In the genomic region with DNA sequence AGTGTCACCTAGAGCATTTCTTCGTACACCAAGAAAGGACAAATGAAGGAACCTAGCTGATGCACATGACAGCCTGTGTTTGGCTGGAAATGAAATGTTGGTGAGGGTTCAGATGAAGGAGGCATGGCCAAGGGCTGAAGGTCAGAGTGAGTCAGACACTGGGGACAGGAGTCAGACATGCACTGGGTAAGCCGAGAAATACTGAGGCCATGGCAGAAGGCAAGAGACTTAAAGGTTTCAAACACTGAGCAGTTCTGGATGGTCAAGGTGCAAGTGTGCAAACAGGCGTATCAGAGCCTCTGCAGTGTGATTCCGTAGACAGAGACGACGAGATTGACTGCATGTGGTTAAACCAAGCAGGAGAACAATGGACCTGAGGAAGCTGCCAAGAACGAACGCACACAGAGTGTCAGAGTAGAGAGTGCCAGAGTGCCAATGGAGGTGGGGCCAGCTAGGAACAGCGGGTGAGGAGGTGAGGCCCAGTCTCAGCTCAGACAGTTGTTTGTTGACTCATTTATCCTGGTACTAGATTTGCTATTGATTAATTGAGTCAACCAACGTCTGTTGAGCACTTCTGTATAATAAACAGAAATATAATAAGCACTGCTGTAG, we compare ENCODE assay signal across 11 mouse cellular contexts.
DNase-seq lines count a peak whose midpoint lies in the region; ATAC-seq and TF ChIP-seq lines count a peak whose summit lies in the region.
"Had no signal": no experiment of that assay in that cellular context is flagged by ENCODE, and none has a peak within 500 bp of the region (broad histone marks: within the 10 kb centered on the region; RNA-seq: fewer than 3 reads in every experiment).

No protein-coding gene starts in this region.

- H3K27ac ChIP-seq in lung, embryonic 16.5 days (ENCODE audit: low read length) = no peak overlapping the region
- H3K27ac ChIP-seq: macrophage had no signal

- H3K4me2 ChIP-seq in lung, embryonic 16.5 days (ENCODE audit: low read depth, low read length) = no peak overlapping the region

- TF ChIP-seq CTCF in lung, adult 2 months (IDR thresholded peaks at IDR 0.05; ENCODE audit: insufficient read depth, low read length) = no peak

- no peak overlapping the region for H3K9ac ChIP-seq in lung, embryonic 16.5 days (ENCODE audit: low read length)

- ATAC-seq in cerebellum, adult (ENCODE audit: insufficient number of reproducible peaks, low FRiP score, low TSS enrichment) = peak; percentile 58; the same call in 1 of the 2 replicates
- ATAC-seq in lung, embryonic 16.5 days (ENCODE audit: low read depth) = 0 out of 2 replicates have a peak, but pooled peaks have one; percentile 7
- ATAC-seq: inflammation-experienced regulatory T-cells, adult 6 months had no signal

- no peak overlapping the region for H3K4me3 ChIP-seq in lung, embryonic 16.5 days (ENCODE audit: low read length)
- H3K4me3 ChIP-seq in lung, adult 2 months (replicated peaks; ENCODE audit: extremely low read depth, low read depth, low read length) = no peak overlapping the region
- H3K4me3 ChIP-seq: erythroblast, embryonic 14.5 days had no signal

- H3K4me1 ChIP-seq in lung, embryonic 16.5 days (replicated peaks; ENCODE audit: control insufficient read depth, insufficient read depth, low read length) = no peaks in the 10 kb centered on the region
- peaks cover 3% of the 10 kb centered on the region; the same call in 1 of the 2 replicates for H3K4me1 ChIP-seq in lung, adult 2 months (ENCODE audit: control insufficient read depth, insufficient read depth, low read length)

- no peak for TF ChIP-seq POLR2A in lung, adult 2 months (IDR thresholded peaks at IDR 0.05; ENCODE audit: borderline replicate concordance, extremely low read depth, low read depth, low read length)

- WGBS in lung, embryonic 16.5 days = 33% methylated on average over 10 of the region's 10 CpGs
- WGBS in lung, adult 2 months = 32% methylated on average over 10 of the region's 10 CpGs

- intact Hi-C loops in heart, postnatal 10 days (cut with DNase I) = no loop called here

- DNase-seq in cerebellum, postnatal 36 days = no peak
- no peak for DNase-seq in lung, adult 2 months
- peak; percentile 41 to 46 for DNase-seq in heart, postnatal 10 days
- DNase-seq in lung, postnatal 36 days = peak; percentile 37
- no peak for DNase-seq in thymus, postnatal 14 days
- no peak for DNase-seq in T-cell, adult 2 months (ENCODE audit: low spot score)

- H3K36me3 ChIP-seq in lung, embryonic 16.5 days (ENCODE audit: control insufficient read depth, insufficient read depth, low read length) = no peaks in the 10 kb centered on the region

- no peaks in the 10 kb centered on the region for H3K9me3 ChIP-seq in lung, embryonic 16.5 days (ENCODE audit: control insufficient read depth, low read length)

- H3K27me3 ChIP-seq in lung, embryonic 16.5 days (ENCODE audit: control insufficient read depth, insufficient read depth, low read depth, low read length) = no peaks in the 10 kb centered on the region

Comparison
In these comparisons a context has a peak if more than half of its experiments do, and no peak if none do; other contexts are left out.
1. DNase-seq: peak in heart, postnatal 10 days (2 of 2) and lung, postnatal 36 days (single experiment); none in cerebellum, postnatal 36 days (0 of 2), lung, adult 2 months (single experiment), thymus, postnatal 14 days (single experiment) and T-cell, adult 2 months (single experiment).